Mouse (Mus musculus) ES-Bruce4 (cell line): ENCODE data around the gene Fam71e2. TPM values are rescaled to one million over a fixed set of nuclear protein-coding genes. Genes with fewer than 3 reads are reported as not detected.

ENCODE experiments used
- H3K27ac ChIP-seq: 2 replicates; pipeline ENCODE4 v1.5.1; 2012; ENCODE audit warnings: low read length, inconsistent platforms; ENCODE audit not compliant: insufficient read depth
- H3K27me3 ChIP-seq: 2 replicates; pipeline ENCODE4 v1.6.1; 2012; ENCODE audit warnings: mild to moderate bottlenecking, low read length, inconsistent platforms; ENCODE audit not compliant: control insufficient read depth, poor library complexity, insufficient read depth, severe bottlenecking
- H3K36me3 ChIP-seq: 2 replicates; pipeline ENCODE4 v1.6.1; 2012; ENCODE audit warnings: inconsistent platforms, mild to moderate bottlenecking, low read length, moderate library complexity; ENCODE audit not compliant: control insufficient read depth, poor library complexity, insufficient read depth, severe bottlenecking
- H3K4me1 ChIP-seq: one replicate; pipeline ENCODE4 v1.8.1; 2011; ENCODE audit warnings: low read length; ENCODE audit not compliant: control insufficient read depth, insufficient read depth
- H3K4me3 ChIP-seq: 2 replicates; pipeline ENCODE4 v1.5.1; 2011; ENCODE audit warnings: low read depth, mild to moderate bottlenecking, low read length
- H3K9ac ChIP-seq: 2 replicates; pipeline ENCODE4 v1.6.1; 2012; ENCODE audit warnings: low read depth, mild to moderate bottlenecking, inconsistent platforms; ENCODE audit not compliant: poor library complexity, severe bottlenecking
- H3K9me3 ChIP-seq: replicated peaks from 2 replicates; pipeline ENCODE4 v1.6.1; 2012; ENCODE audit warnings: mild to moderate bottlenecking, low read length, inconsistent platforms; ENCODE audit not compliant: control insufficient read depth, poor library complexity, insufficient read depth, severe bottlenecking
- CTCF ChIP-seq: IDR thresholded peaks from one replicate; pipeline ENCODE4 v1.8.1; 2011; ENCODE audit warnings: low read depth, low read length
- EP300 ChIP-seq: IDR thresholded peaks from 2 replicates; pipeline ENCODE4 v1.6.1; 2011; ENCODE audit warnings: low read depth, low read length; ENCODE audit not compliant: insufficient read depth
- POLR2A ChIP-seq: IDR thresholded peaks from one replicate; pipeline ENCODE4 v1.8.1; 2011; ENCODE audit warnings: low read length; ENCODE audit not compliant: insufficient read depth
- polyA plus RNA-seq: library from polyadenylated mRNA; stranded (reverse); fragments of >200 nt; gene quantifications from 2 replicates; pipeline ENCODE4 v1.2.4, GENCODE M21; 2011; ENCODE audit warnings: low read depth; ENCODE audit not compliant: missing spikeins, insufficient read depth, insufficient read length

The Fam71e2 gene
- polyA plus RNA-seq, 1 experiment: not detected

DNA sequence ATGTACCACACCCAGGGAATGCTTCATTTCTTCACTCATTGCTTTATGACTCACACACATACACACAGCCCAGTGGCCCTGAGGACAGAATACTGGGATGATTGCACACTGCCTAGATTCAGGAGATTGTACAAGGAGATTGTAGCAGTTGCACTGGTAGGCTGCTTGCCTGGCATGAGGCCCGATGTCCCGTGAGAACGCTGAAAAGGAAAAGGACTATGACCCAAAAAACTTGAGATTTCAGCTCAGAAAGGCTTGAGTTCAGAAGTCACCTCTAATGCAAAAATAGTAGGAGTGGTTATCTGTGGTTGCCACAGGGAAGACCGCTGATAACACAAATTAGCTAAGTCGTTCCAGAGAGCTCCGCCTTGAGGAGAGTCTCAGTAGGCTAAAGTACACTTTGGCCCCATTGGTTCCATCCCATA is 38.1 kb downstream of the Fam71e2 start:
- H3K27me3 ChIP-seq: no peaks in the 10 kb centered on the region
- no peaks in the 10 kb centered on the region for H3K36me3 ChIP-seq
- no peak overlapping the region for H3K27ac ChIP-seq
- no peak overlapping the region for H3K9ac ChIP-seq
- no peaks in the 10 kb centered on the region for H3K9me3 ChIP-seq
- TF ChIP-seq EP300 (no peak), POLR2A (no peak), CTCF (no peak)
- no peaks in the 10 kb centered on the region for H3K4me1 ChIP-seq
- H3K4me3 ChIP-seq: no peak overlapping the region

GRCm38 (mm10) chr7:4731090-4731489 is 40.0 kb downstream of the Fam71e2 start:
- no peaks in the 10 kb centered on the region for H3K27me3 ChIP-seq
- H3K27ac ChIP-seq: no peak overlapping the region
- H3K4me3 ChIP-seq: no peak overlapping the region
- H3K4me1 ChIP-seq: no peaks in the 10 kb centered on the region
- no peaks in the 10 kb centered on the region for H3K9me3 ChIP-seq
- no peak overlapping the region for H3K9ac ChIP-seq
- H3K36me3 ChIP-seq: no peaks in the 10 kb centered on the region
- TF ChIP-seq CTCF: no peak
- no peak for TF ChIP-seq POLR2A
- no peak for TF ChIP-seq EP300

DNA sequence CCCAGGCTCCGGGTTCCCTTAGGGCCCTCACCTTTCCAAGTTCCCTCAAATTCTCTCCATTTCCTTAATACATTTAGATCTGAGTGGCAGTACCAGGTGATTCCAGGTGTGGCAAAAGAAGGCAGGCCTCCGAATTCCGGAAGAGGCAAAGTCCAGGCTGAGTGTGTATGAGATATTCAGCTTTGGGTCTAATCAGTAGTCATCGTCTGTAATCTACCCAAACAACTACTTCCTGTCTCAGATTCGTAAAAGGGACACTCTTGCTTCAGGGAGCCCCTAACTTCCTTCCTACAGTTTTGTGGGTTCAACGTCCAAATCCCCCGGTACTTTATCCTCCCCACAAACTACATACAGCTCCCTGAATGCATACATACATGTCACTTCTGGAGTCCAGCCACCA is 45.9 kb downstream of the Fam71e2 start, which contains the start of gene Tmem150b:
Gene Tmem150b (minus strand): TSS at position 81 of the 400 bp plus-strand sequence.
- no peaks in the 10 kb centered on the region for H3K27me3 ChIP-seq
- H3K36me3 ChIP-seq: no peaks in the 10 kb centered on the region
- H3K4me1 ChIP-seq: no peaks in the 10 kb centered on the region
- TF ChIP-seq CTCF: no peak
- H3K27ac ChIP-seq: no peak within 1 kb of the TSS
- no peak within 1 kb of the TSS for H3K9ac ChIP-seq
- H3K9me3 ChIP-seq: no peaks in the 10 kb centered on the region
- H3K4me3 ChIP-seq: no peak within 1 kb of the TSS

- no peak overlapping the region for H3K4me3 ChIP-seq
- no peaks in the 10 kb centered on the region for H3K36me3 ChIP-seq
- H3K27me3 ChIP-seq: no peaks in the 10 kb centered on the region
- H3K9ac ChIP-seq: no peak overlapping the region
- H3K9me3 ChIP-seq: no peaks in the 10 kb centered on the region
- H3K27ac ChIP-seq: no peak overlapping the region
- TF ChIP-seq EP300 (no peak), POLR2A (no peak), CTCF (no peak)
- no peaks in the 10 kb centered on the region for H3K4me1 ChIP-seq
Observed at GRCm38 (mm10) chr7:4724359-4724758, 46.7 kb downstream of the Fam71e2 start.

GRCm38 (mm10) chr7:4723508-4723907 is 47.6 kb downstream of the Fam71e2 start:
- Histone ChIP-seq H3K9ac (no peak overlapping the region), H3K27ac (no peak overlapping the region)

GRCm38 (mm10) chr7:4719276-4719675 is 51.8 kb downstream of the Fam71e2 start:
- Histone ChIP-seq H3K9ac (no peak overlapping the region), H3K27me3 (no peaks in the 10 kb centered on the region), H3K9me3 (no peaks in the 10 kb centered on the region), H3K36me3 (peaks cover under 1% of the 10 kb centered on the region; the same call in 1 of the 2 replicates), H3K4me3 (no peak overlapping the region), H3K4me1 (no peaks in the 10 kb centered on the region), H3K27ac (no peak overlapping the region)
- TF ChIP-seq CTCF (no peak), POLR2A (no peak), EP300 (no peak)

More at GRCm38 (mm10) chr7:4723508-4723907, 47.6 kb downstream of the Fam71e2 start:
- TF ChIP-seq POLR2A (no peak), CTCF (no peak), EP300 (no peak)
- no peak overlapping the region for H3K4me3 ChIP-seq
- no peaks in the 10 kb centered on the region for H3K36me3 ChIP-seq
- H3K27me3 ChIP-seq: no peaks in the 10 kb centered on the region
- H3K9me3 ChIP-seq: no peaks in the 10 kb centered on the region
- H3K4me1 ChIP-seq: no peaks in the 10 kb centered on the region
